Mouse (Mus musculus): Measurements from ENCODE around the gene Cela2a.

Cela2a gene

DNA sequence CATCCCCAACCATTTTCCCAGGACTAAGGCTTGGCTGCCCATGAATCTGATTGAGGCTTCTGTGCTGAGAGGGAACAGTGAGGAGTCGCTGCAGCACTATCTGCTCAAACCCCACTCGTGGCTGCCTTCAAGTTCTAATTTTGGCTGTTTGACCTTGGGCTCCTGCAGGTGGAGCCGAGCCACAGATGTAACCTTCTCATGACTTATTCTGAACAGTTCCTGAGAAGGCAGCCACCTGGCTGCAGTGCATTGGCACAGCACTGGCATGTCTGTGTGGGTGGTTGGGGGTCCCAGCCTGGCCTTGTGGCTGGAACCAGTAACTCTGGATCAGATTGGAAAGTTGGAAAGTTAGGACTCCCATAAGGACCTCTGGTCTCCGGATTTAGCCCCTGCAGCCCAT, 2.2 kb upstream of the Cela2a start:
- H3K27me3 ChIP-seq (ENCODE audit: control insufficient read depth, insufficient read depth, low read length, poor library complexity, severe bottlenecking): no peaks in the 10 kb centered on the region
- no peak for DNase-seq (ENCODE audit: low read depth, low spot score)
- H3K36me3 ChIP-seq (ENCODE audit: control insufficient read depth, insufficient read depth, low read length, poor library complexity, severe bottlenecking): no peaks in the 10 kb centered on the region

DNA sequence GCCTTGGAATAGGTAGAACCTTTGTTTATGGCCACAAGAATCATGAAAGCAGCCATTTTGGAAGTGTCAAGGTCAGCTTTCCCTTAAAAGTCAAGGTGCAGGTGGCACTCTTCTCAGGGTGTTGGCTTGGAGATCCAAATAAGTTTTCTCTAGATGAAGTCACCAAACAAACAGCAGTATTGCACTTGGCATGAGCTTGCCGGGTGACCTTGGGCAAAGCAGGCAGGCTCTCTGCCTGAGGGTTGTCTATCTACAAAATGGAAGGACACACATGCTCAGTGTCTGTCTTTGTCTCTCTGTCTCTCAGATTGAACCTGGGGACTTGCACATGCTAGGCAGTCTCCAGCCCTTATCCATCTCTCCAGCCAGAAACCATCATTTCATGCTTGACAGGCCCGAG, 1.4 kb upstream of the Cela2a start:
- H3K36me3 ChIP-seq (ENCODE audit: control insufficient read depth, insufficient read depth, low read length, poor library complexity, severe bottlenecking): no peaks in the 10 kb centered on the region
- H3K27me3 ChIP-seq (ENCODE audit: control insufficient read depth, insufficient read depth, low read length, poor library complexity, severe bottlenecking): no peaks in the 10 kb centered on the region
- DNase-seq (ENCODE audit: low read depth, low spot score): no peak

DNA sequence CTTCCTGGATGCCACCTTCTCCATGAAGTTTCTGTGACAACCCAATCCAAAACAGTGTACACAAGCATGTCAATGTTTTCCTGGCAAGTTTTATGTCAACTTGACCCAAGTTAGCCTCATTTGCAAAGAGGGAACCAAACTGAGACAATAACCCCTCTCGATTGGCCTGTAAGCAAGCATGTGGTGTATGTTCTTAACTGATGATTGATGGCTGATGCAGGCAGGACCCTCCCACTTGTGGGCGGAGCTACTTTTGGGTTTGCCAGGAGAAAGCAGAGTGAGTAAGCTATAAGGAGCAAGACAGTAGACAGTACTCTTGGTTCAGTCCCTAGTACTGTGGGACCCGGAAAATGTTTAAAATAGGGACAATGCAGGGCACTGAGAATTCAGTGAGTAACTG, 3.0 kb downstream of the Cela2a start:
- Histone ChIP-seq H3K36me3 (ENCODE audit: control insufficient read depth, insufficient read depth, low read length, poor library complexity, severe bottlenecking) (no peaks in the 10 kb centered on the region), H3K27me3 (ENCODE audit: control insufficient read depth, insufficient read depth, low read length, poor library complexity, severe bottlenecking) (no peaks in the 10 kb centered on the region)
- peak; percentile 25 for DNase-seq (ENCODE audit: low read depth, low spot score)

GRCm38 (mm10) chr4:141822089-141822488, 3.9 kb downstream of the Cela2a start:
- Histone ChIP-seq H3K36me3 (ENCODE audit: control insufficient read depth, insufficient read depth, low read length, poor library complexity, severe bottlenecking) (no peaks in the 10 kb centered on the region), H3K27me3 (ENCODE audit: control insufficient read depth, insufficient read depth, low read length, poor library complexity, severe bottlenecking) (no peaks in the 10 kb centered on the region)
- DNase-seq (ENCODE audit: low read depth, low spot score): peak; percentile 15

GRCm38 (mm10) chr4:141821178-141821577, 4.8 kb downstream of the Cela2a start:
- no peaks in the 10 kb centered on the region for H3K27me3 ChIP-seq (ENCODE audit: control insufficient read depth, insufficient read depth, low read length, poor library complexity, severe bottlenecking)
- DNase-seq (ENCODE audit: low read depth, low spot score): no peak
- H3K36me3 ChIP-seq (ENCODE audit: control insufficient read depth, insufficient read depth, low read length, poor library complexity, severe bottlenecking): no peaks in the 10 kb centered on the region

- DNase-seq (ENCODE audit: low read depth, low spot score): no peak
- Histone ChIP-seq H3K27me3 (ENCODE audit: control insufficient read depth, insufficient read depth, low read length, poor library complexity, severe bottlenecking) (no peaks in the 10 kb centered on the region), H3K36me3 (ENCODE audit: control insufficient read depth, insufficient read depth, low read length, poor library complexity, severe bottlenecking) (no peaks in the 10 kb centered on the region)
Observed at GRCm38 (mm10) chr4:141819316-141819715, 6.6 kb downstream of the Cela2a start.

- Histone ChIP-seq H3K27me3 (ENCODE audit: control insufficient read depth, insufficient read depth, low read length, poor library complexity, severe bottlenecking) (no peaks in the 10 kb centered on the region), H3K36me3 (ENCODE audit: control insufficient read depth, insufficient read depth, low read length, poor library complexity, severe bottlenecking) (peaks cover 2% of the 10 kb centered on the region; the same call in 1 of the 2 replicates)
- DNase-seq (ENCODE audit: low read depth, low spot score): no peak
Observed at GRCm38 (mm10) chr4:141818861-141819260, 7.1 kb downstream of the Cela2a start.

GRCm38 (mm10) chr4:141817706-141818105, 8.3 kb downstream of the Cela2a start:
- H3K27me3 ChIP-seq (ENCODE audit: control insufficient read depth, insufficient read depth, low read length, poor library complexity, severe bottlenecking): no peaks in the 10 kb centered on the region
- H3K36me3 ChIP-seq (ENCODE audit: control insufficient read depth, insufficient read depth, low read length, poor library complexity, severe bottlenecking): peaks cover 5% of the 10 kb centered on the region; the same call in 1 of the 2 replicates
- DNase-seq (ENCODE audit: low read depth, low spot score): no peak

DNA sequence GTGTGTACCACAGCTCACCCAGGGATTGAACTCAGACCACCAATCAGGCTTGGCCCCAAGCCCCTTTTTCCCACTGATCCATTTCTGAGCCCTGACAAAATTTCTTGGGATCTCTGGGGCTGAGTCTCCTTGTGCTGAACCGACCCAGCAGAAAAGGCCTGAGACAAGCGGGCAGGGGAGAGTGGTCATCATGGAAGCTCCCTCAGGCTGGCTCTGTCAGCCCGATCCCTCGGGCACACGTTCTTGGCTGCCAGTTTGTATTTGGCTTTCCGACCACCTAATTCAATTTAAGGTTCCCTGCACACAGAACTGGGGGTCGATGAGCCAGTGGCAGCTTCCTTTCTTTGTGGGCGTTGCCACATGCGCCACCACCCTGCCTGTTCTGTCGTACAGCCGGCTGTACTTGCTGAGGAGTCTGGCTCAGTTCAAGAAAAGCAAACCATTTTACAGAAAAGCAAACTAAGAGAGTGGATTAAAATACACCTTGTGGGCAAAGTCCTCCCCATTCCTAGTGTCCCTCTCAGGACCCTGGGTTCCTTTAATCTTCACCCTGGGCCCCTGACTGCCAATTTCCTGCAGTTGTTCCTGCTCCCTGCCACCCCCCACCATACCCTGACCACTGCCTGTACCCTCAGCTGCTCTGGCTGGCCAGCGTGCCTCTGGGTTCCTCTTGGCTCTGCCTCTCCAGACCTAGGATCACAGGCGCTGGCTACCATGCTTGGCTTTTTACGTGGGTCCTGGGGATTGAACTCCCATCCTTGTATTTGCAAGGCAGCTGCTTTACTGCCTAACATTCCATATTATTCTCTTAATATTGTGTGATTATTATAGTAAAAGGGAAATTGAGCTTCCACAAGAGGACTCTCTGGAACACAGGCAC, 8.9 kb downstream of the Cela2a start:
- no peak for DNase-seq (ENCODE audit: low read depth, low spot score)
- Histone ChIP-seq H3K27me3 (ENCODE audit: control insufficient read depth, insufficient read depth, low read length, poor library complexity, severe bottlenecking) (no peaks in the 10 kb centered on the region), H3K36me3 (ENCODE audit: control insufficient read depth, insufficient read depth, low read length, poor library complexity, severe bottlenecking) (peaks cover 5% of the 10 kb centered on the region; the same call in 1 of the 2 replicates)

- Histone ChIP-seq H3K27me3 (ENCODE audit: control insufficient read depth, insufficient read depth, low read length, poor library complexity, severe bottlenecking) (no peaks in the 10 kb centered on the region), H3K36me3 (ENCODE audit: control insufficient read depth, insufficient read depth, low read length, poor library complexity, severe bottlenecking) (peaks cover 5% of the 10 kb centered on the region; the same call in 1 of the 2 replicates)
- no peak for DNase-seq (ENCODE audit: low read depth, low spot score)
Observed at GRCm38 (mm10) chr4:141816267-141816666, 9.7 kb downstream of the Cela2a start.

GRCm38 (mm10) chr4:141811375-141811774, 14.6 kb downstream of the Cela2a start:
- DNase-seq (ENCODE audit: low read depth, low spot score): no peak
- Histone ChIP-seq H3K36me3 (ENCODE audit: control insufficient read depth, insufficient read depth, low read length, poor library complexity, severe bottlenecking) (peaks cover 13% of the 10 kb centered on the region), H3K27me3 (ENCODE audit: control insufficient read depth, insufficient read depth, low read length, poor library complexity, severe bottlenecking) (no peaks in the 10 kb centered on the region)

- DNase-seq (ENCODE audit: low read depth, low spot score): no peak
- Histone ChIP-seq H3K36me3 (ENCODE audit: control insufficient read depth, insufficient read depth, low read length, poor library complexity, severe bottlenecking) (peaks cover 13% of the 10 kb centered on the region), H3K27me3 (ENCODE audit: control insufficient read depth, insufficient read depth, low read length, poor library complexity, severe bottlenecking) (no peaks in the 10 kb centered on the region)
Observed at GRCm38 (mm10) chr4:141810975-141811374, 15.0 kb downstream of the Cela2a start.

- Histone ChIP-seq H3K27me3 (ENCODE audit: control insufficient read depth, insufficient read depth, low read length, poor library complexity, severe bottlenecking) (no peaks in the 10 kb centered on the region), H3K36me3 (ENCODE audit: control insufficient read depth, insufficient read depth, low read length, poor library complexity, severe bottlenecking) (peaks cover 13% of the 10 kb centered on the region)
- peak; percentile 65 for DNase-seq (ENCODE audit: low read depth, low spot score)
Observed at GRCm38 (mm10) chr4:141809850-141810464, 16.0 kb downstream of the Cela2a start.

DNA sequence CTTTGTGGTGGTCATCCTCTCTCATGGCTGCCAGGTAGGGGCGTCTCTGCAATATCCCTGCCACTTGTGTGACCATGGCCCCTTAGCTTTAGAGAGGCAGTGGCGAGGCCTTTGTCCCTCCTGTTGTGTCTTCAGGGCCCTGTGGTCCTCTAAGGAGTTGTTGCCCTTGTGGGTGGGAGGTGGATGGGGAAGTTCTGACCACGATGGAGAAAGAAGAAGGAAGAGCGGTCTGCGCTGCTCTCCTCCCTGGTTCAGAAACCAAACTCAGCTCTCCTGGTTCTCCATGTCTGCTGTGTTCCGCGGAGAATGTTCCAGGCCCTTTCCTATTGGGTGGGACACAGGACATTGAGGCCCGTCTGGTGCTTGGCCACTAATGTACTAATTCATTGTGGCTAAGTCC, 20.1 kb downstream of the Cela2a start:
- Histone ChIP-seq H3K27me3 (ENCODE audit: control insufficient read depth, insufficient read depth, low read length, poor library complexity, severe bottlenecking) (no peaks in the 10 kb centered on the region), H3K36me3 (ENCODE audit: control insufficient read depth, insufficient read depth, low read length, poor library complexity, severe bottlenecking) (peaks cover 8% of the 10 kb centered on the region; the same call in 1 of the 2 replicates)
- DNase-seq (ENCODE audit: low read depth, low spot score): no peak

- peak; percentile 41 for DNase-seq (ENCODE audit: low read depth, low spot score)
- Histone ChIP-seq H3K27me3 (ENCODE audit: control insufficient read depth, insufficient read depth, low read length, poor library complexity, severe bottlenecking) (no peaks in the 10 kb centered on the region), H3K36me3 (ENCODE audit: control insufficient read depth, insufficient read depth, low read length, poor library complexity, severe bottlenecking) (peaks cover 3% of the 10 kb centered on the region; the same call in 1 of the 2 replicates)
Observed at GRCm38 (mm10) chr4:141804105-141804504, 21.9 kb downstream of the Cela2a start.
